Mouse (Mus musculus) lung, adult 2 months (tissue): ENCODE data around the gene Ppp1r35.

Source experiments
- CTCF ChIP-seq: fragments of 200-500 bp; IDR thresholded peaks from 2 replicates; pipeline ENCODE4 v1.5.1; 2011; ENCODE audit warnings: mild to moderate bottlenecking, low read length, control low read depth; ENCODE audit not compliant: insufficient read depth
- POLR2A ChIP-seq: fragments of 200-500 bp; IDR thresholded peaks from 2 replicates; pipeline ENCODE4 v1.6.1; 2011; ENCODE audit warnings: low read depth, mild to moderate bottlenecking, control low read depth, low read length, borderline replicate concordance; ENCODE audit errors: extremely low read depth

DNA sequence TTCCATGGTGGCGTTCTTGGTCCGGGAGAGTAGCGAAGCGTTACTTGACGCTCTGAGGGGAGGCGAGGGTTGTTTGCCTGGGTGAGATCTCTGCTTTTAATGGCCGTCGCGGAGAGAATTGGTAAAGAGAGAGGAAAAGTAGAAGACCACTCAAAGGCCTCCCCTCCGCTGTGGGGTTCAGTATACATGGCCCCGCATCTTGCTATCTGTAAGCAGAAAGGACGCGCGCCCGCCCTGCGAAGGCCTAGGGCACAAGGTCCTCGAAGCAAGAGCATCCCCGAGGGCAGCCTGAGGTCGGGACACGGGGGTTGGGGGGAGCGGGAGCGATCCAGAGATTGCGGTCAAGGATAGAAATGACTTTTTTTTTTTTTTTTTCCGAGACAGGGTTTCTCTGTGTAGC, 9.5 kb downstream of the Ppp1r35 start:
- no peak for TF ChIP-seq POLR2A
- no peak for TF ChIP-seq CTCF
